Mouse (Mus musculus): ENCODE measurements at regions not wholly inside any gene's neighbourhood (a gene's known extent, or its start where the extent isn't known, plus 50 kb on each side); places are given as distances from the start of the nearest gene placed in this dataset.

DNA sequence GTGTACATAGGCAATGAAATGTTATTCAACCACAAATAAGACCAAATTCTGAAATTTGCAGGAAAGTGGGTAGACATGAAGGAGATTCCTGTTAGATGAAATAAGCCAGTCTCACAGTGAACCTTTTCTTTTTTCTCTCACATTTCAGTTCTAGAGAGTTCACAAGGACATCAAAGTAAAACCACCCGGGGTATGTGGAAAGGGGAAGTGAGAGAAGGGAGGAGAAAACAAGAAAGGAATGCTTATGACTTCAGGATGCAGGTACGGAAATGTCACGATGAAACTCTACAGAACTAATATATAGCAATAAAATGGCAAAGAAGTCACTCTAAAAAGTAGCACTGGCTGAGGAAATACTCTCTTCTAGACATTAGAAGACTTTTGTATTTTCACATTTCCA, 548.7 kb upstream of the Klf4 start:
- Histone ChIP-seq H3K4me3 (ENCODE audit: control insufficient read depth in 1 of 2, insufficient read depth in 1 of 2, low read depth in 1 of 2, low read length in 2 of 2) (no peak overlapping the region), H3K27me3 (ENCODE audit: control insufficient read depth, insufficient read depth, low read length) (no peaks in the 10 kb centered on the region), H3K9me3 (ENCODE audit: control insufficient read depth, low read length) (no peaks in the 10 kb centered on the region), H3K36me3 (ENCODE audit: control insufficient read depth, insufficient read depth, low read length) (no peaks in the 10 kb centered on the region), H3K4me2 (ENCODE audit: low read length) (no peak overlapping the region), H3K27ac (replicated peaks in 1 of 2; ENCODE audit: control insufficient read depth in 1 of 2, insufficient read depth in 1 of 2, low read depth in 2 of 2, low read length in 2 of 2) (no peak overlapping the region), H3K9ac (ENCODE audit: low read length) (no peak overlapping the region), H3K4me1 (ENCODE audit: control insufficient read depth in 2 of 2, insufficient read depth in 2 of 2, low read length in 2 of 2) (no peaks in the 10 kb centered on the region)
- ATAC-seq (ENCODE audit: insufficient number of reproducible peaks, insufficient read depth, low FRiP score, low read depth): no peak
- 80% methylated on average over 3 of the region's 3 CpGs for WGBS

DNA sequence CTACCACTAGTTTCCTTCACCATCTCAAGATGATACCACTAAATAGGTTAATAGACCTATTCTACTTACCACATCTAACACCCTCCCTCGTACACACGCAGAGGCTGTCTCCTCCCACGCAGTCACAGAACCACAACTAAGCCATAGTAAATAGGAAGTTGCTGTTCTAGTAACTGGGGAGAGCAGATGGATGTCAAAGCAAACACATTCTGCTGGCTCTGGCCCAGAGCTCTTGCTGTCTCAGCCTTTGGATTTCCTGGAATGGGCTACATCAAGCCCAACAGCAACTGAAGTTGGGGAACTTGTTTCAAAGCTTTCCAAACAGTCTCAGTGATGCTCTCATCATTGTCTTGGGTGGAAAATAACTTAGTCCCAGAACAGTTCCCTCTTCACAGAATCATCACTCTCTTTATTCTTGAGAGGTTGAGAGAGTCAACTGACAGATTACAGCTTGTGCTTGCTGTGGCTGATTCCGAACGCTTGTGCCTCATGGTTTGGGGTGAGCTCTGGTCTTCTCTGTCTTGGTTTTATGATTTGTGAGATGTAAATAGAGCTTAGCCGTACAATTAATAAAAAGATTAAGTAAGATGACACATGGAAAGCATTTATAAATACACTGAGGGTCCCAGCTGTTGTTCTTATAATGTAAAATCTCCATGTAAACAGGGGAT, 538.5 kb upstream of the Klf4 start:
- H3K4me1 ChIP-seq (ENCODE audit: control insufficient read depth in 2 of 2, insufficient read depth in 2 of 2, low read length in 2 of 2): no peaks in the 10 kb centered on the region
- no peaks in the 10 kb centered on the region for H3K27me3 ChIP-seq (ENCODE audit: control insufficient read depth, insufficient read depth, low read length)
- no peak overlapping the region for H3K27ac ChIP-seq (replicated peaks in 1 of 2; ENCODE audit: control insufficient read depth in 1 of 2, insufficient read depth in 1 of 2, low read depth in 2 of 2, low read length in 2 of 2)
- H3K36me3 ChIP-seq (ENCODE audit: control insufficient read depth, insufficient read depth, low read length): no peaks in the 10 kb centered on the region
- no peaks in the 10 kb centered on the region for H3K9me3 ChIP-seq (ENCODE audit: control insufficient read depth, low read length)
- H3K9ac ChIP-seq (ENCODE audit: low read length): no peak overlapping the region
- no peak overlapping the region for H3K4me3 ChIP-seq (ENCODE audit: control insufficient read depth in 1 of 2, insufficient read depth in 1 of 2, low read depth in 1 of 2, low read length in 2 of 2)
- WGBS: 58% methylated on average over 6 of the region's 6 CpGs
- no peak for ATAC-seq (ENCODE audit: insufficient number of reproducible peaks, insufficient read depth, low FRiP score, low read depth)
- H3K4me2 ChIP-seq (ENCODE audit: low read length): no peak overlapping the region

DNA sequence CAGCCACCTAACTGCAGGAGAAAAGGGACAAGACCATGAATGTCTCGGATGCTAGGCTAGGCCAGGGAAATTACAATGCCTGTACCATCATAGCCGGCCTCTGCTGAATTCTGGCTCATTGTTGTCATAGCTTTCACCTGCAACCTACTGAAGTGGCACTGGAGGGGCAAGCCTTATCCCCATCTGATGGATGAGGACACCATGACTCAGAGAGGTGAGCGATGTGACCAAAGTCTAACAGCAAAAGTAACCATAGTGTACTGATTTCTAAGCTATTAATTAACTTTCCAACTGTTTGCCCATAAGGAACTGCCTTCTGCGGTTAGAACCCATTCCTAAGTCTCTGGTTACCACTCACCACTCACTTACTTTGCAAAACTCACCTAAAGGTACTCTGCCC, 536.6 kb upstream of the Klf4 start:
- WGBS: 86% methylated on average over 4 of the region's 4 CpGs
- Histone ChIP-seq H3K4me2 (ENCODE audit: low read length) (no peak overlapping the region), H3K27me3 (ENCODE audit: control insufficient read depth, insufficient read depth, low read length) (no peaks in the 10 kb centered on the region), H3K27ac (replicated peaks in 1 of 2; ENCODE audit: control insufficient read depth in 1 of 2, insufficient read depth in 1 of 2, low read depth in 2 of 2, low read length in 2 of 2) (no peak overlapping the region), H3K9ac (ENCODE audit: low read length) (no peak overlapping the region), H3K9me3 (ENCODE audit: control insufficient read depth, low read length) (no peaks in the 10 kb centered on the region), H3K4me3 (ENCODE audit: control insufficient read depth in 1 of 2, insufficient read depth in 1 of 2, low read depth in 1 of 2, low read length in 2 of 2) (no peak overlapping the region), H3K4me1 (ENCODE audit: control insufficient read depth in 2 of 2, insufficient read depth in 2 of 2, low read length in 2 of 2) (no peaks in the 10 kb centered on the region), H3K36me3 (ENCODE audit: control insufficient read depth, insufficient read depth, low read length) (no peaks in the 10 kb centered on the region)
- no peak for ATAC-seq (ENCODE audit: insufficient number of reproducible peaks, insufficient read depth, low FRiP score, low read depth)

DNA sequence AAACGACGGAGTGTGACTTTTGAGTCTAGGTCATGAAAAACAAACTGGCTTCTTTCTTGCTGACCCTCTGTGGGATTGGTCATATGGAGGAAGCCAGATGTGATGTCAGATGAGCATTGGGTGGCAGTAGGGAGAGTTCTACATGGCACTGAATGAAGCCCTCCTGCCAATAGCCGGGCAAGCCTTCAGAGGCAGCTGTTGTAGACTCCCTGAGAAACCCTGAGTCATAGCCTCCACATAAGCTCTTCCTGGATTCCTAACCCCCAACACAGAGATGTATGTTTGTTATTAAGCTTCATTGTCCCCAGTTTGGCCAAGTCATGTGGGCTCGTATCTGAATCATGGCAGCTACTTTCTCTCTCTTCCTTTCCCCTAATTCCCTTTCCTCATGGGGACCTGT, 532.4 kb upstream of the Klf4 start:
- H3K9me3 ChIP-seq (ENCODE audit: control insufficient read depth, low read length): no peaks in the 10 kb centered on the region
- H3K4me3 ChIP-seq (ENCODE audit: control insufficient read depth in 1 of 2, insufficient read depth in 1 of 2, low read depth in 1 of 2, low read length in 2 of 2): no peak overlapping the region
- no peaks in the 10 kb centered on the region for H3K36me3 ChIP-seq (ENCODE audit: control insufficient read depth, insufficient read depth, low read length)
- no peak for ATAC-seq (ENCODE audit: insufficient number of reproducible peaks, insufficient read depth, low FRiP score, low read depth)
- H3K27ac ChIP-seq (replicated peaks in 1 of 2; ENCODE audit: control insufficient read depth in 1 of 2, insufficient read depth in 1 of 2, low read depth in 2 of 2, low read length in 2 of 2): no peak overlapping the region
- H3K4me1 ChIP-seq (ENCODE audit: control insufficient read depth in 2 of 2, insufficient read depth in 2 of 2, low read length in 2 of 2): no peaks in the 10 kb centered on the region
- WGBS: 81% methylated on average over 4 of the region's 4 CpGs
- H3K27me3 ChIP-seq (ENCODE audit: control insufficient read depth, insufficient read depth, low read length): no peaks in the 10 kb centered on the region
- H3K4me2 ChIP-seq (ENCODE audit: low read length): no peak overlapping the region
- no peak overlapping the region for H3K9ac ChIP-seq (ENCODE audit: low read length)

DNA sequence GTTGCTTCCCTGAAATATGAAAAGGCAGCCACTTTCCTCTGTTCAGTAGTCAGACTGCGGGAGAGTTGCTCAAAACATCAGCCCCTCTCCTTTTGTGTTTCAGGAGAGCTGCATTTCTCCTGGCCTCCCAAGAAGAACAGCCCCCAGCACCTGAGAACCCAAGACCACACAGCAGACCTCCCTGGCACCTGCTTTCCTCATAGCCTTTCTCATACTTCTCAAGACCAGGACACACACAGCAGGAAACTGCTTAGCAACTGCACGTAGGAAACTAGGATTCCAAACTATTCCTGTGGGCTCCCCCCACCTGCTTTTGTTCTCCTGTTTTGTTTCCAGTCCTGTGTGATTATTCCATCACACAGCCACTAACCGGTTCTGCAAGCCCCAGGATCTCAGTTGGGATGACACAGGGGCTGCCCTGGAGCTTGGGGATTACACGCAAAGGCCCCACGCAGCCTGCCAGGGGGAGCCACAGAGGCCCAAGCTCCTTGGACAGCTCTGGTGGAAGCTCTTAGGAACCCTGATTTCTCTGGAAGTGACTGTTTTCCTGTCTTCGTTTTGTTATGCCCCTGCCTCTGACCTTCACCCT, 519.6 kb upstream of the Klf4 start:
- Histone ChIP-seq H3K27ac (replicated peaks in 1 of 2; ENCODE audit: control insufficient read depth in 1 of 2, insufficient read depth in 1 of 2, low read depth in 2 of 2, low read length in 2 of 2) (no peak overlapping the region), H3K9ac (ENCODE audit: low read length) (no peak overlapping the region), H3K4me2 (ENCODE audit: low read length) (no peak overlapping the region), H3K4me3 (ENCODE audit: control insufficient read depth in 1 of 2, insufficient read depth in 1 of 2, low read depth in 1 of 2, low read length in 2 of 2) (no peak overlapping the region), H3K27me3 (ENCODE audit: control insufficient read depth, insufficient read depth, low read length) (no peaks in the 10 kb centered on the region), H3K36me3 (ENCODE audit: control insufficient read depth, insufficient read depth, low read length) (no peaks in the 10 kb centered on the region), H3K9me3 (ENCODE audit: control insufficient read depth, low read length) (no peaks in the 10 kb centered on the region), H3K4me1 (ENCODE audit: control insufficient read depth in 2 of 2, insufficient read depth in 2 of 2, low read length in 2 of 2) (peaks cover 0 to 4% of the 10 kb centered on the region in 2 experiments; a peak in 2 of 4 replicates)
- no peak for ATAC-seq (ENCODE audit: insufficient number of reproducible peaks, insufficient read depth, low FRiP score, low read depth)
- 45% methylated on average over 6 of the region's 6 CpGs for WGBS

DNA sequence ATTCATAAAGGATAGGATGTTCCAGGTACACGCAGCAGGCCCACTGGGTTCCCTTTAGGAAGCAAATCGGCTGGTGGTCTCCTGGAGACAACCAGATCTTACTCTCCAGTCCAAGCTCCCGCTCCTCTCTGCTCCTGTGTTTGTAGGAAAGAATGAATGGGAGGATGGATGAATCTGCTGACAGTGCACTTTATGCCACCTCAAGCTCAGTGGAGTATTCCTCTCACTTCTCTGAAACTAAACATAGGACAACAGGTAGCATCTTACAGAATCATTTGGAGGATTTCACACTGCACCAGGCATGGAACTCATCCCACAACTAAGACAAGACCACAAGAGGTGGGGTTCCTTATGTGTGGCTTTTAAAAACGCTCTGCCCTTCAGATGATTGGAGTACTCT, 507.1 kb upstream of the Klf4 start:
- Histone ChIP-seq H3K4me2 (ENCODE audit: low read length) (no peak overlapping the region), H3K4me3 (ENCODE audit: control insufficient read depth in 1 of 2, insufficient read depth in 1 of 2, low read depth in 1 of 2, low read length in 2 of 2) (no peak overlapping the region), H3K27ac (replicated peaks in 1 of 2; ENCODE audit: control insufficient read depth in 1 of 2, insufficient read depth in 1 of 2, low read depth in 2 of 2, low read length in 2 of 2) (no peak overlapping the region), H3K36me3 (ENCODE audit: control insufficient read depth, insufficient read depth, low read length) (no peaks in the 10 kb centered on the region), H3K4me1 (ENCODE audit: control insufficient read depth in 2 of 2, insufficient read depth in 2 of 2, low read length in 2 of 2) (no peaks in the 10 kb centered on the region), H3K9me3 (ENCODE audit: control insufficient read depth, low read length) (no peaks in the 10 kb centered on the region), H3K27me3 (ENCODE audit: control insufficient read depth, insufficient read depth, low read length) (no peaks in the 10 kb centered on the region), H3K9ac (ENCODE audit: low read length) (no peak overlapping the region)
- 86% methylated on average over 4 of the region's 4 CpGs for WGBS
- no peak for ATAC-seq (ENCODE audit: insufficient number of reproducible peaks, insufficient read depth, low FRiP score, low read depth)

DNA sequence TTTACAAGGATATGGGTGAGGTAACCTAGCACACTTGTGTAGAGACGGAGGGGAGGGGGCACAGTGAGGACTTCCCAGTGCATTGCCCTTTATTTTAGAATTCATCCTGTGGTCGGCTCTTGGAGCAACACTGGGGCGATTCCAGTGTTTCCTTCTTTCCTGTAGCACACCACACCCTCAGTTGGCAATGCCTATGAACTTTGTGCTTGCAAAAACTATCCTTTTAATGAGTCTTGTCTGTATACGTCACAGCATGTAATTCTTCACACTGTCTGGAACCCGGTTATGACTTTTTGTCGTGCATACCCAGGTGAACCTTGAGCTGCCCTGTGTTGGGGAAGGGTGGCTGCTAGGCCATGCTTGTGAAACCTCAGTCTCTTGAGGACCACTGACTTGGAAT, 504.1 kb upstream of the Klf4 start:
- H3K36me3 ChIP-seq (ENCODE audit: control insufficient read depth, insufficient read depth, low read length): no peaks in the 10 kb centered on the region
- H3K27me3 ChIP-seq (ENCODE audit: control insufficient read depth, insufficient read depth, low read length): no peaks in the 10 kb centered on the region
- no peak overlapping the region for H3K4me3 ChIP-seq (ENCODE audit: control insufficient read depth in 1 of 2, insufficient read depth in 1 of 2, low read depth in 1 of 2, low read length in 2 of 2)
- H3K27ac ChIP-seq (replicated peaks in 1 of 2; ENCODE audit: control insufficient read depth in 1 of 2, insufficient read depth in 1 of 2, low read depth in 2 of 2, low read length in 2 of 2): no peak overlapping the region
- H3K9ac ChIP-seq (ENCODE audit: low read length): no peak overlapping the region
- H3K9me3 ChIP-seq (ENCODE audit: control insufficient read depth, low read length): no peaks in the 10 kb centered on the region
- no peak overlapping the region for H3K4me2 ChIP-seq (ENCODE audit: low read length)
- no peak for ATAC-seq (ENCODE audit: insufficient number of reproducible peaks, insufficient read depth, low FRiP score, low read depth)
- no peaks in the 10 kb centered on the region for H3K4me1 ChIP-seq (ENCODE audit: control insufficient read depth in 2 of 2, insufficient read depth in 2 of 2, low read length in 2 of 2)
- WGBS: 86% methylated on average over 6 of the region's 6 CpGs

DNA sequence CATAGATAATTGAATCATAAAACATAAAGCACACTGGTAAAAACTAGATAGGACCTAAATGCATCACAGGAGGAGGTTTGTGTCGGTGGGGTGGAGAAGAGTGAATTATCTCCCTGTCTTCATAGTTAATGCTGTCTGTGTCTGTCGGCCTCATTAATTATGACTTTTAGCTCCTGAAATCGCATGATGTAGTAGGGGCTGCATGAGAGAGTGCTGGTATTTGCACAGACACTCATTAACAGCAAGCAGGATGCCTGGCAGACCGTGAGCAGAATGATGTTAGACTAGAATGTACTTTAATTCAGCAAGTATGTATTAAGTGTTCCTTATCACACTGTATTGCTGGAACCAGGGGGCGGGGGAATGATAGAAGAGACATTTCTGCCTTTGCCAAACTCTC, 503.3 kb upstream of the Klf4 start:
- H3K9ac ChIP-seq (ENCODE audit: low read length): no peak overlapping the region
- H3K4me1 ChIP-seq (ENCODE audit: control insufficient read depth in 2 of 2, insufficient read depth in 2 of 2, low read length in 2 of 2): no peaks in the 10 kb centered on the region
- no peaks in the 10 kb centered on the region for H3K36me3 ChIP-seq (ENCODE audit: control insufficient read depth, insufficient read depth, low read length)
- no peak overlapping the region for H3K4me2 ChIP-seq (ENCODE audit: low read length)
- no peaks in the 10 kb centered on the region for H3K9me3 ChIP-seq (ENCODE audit: control insufficient read depth, low read length)
- H3K27me3 ChIP-seq (ENCODE audit: control insufficient read depth, insufficient read depth, low read length): no peaks in the 10 kb centered on the region
- 69% methylated on average over 5 of the region's 5 CpGs for WGBS
- no peak overlapping the region for H3K27ac ChIP-seq (replicated peaks in 1 of 2; ENCODE audit: control insufficient read depth in 1 of 2, insufficient read depth in 1 of 2, low read depth in 2 of 2, low read length in 2 of 2)
- no peak for ATAC-seq (ENCODE audit: insufficient number of reproducible peaks, insufficient read depth, low FRiP score, low read depth)
- no peak overlapping the region for H3K4me3 ChIP-seq (ENCODE audit: control insufficient read depth in 1 of 2, insufficient read depth in 1 of 2, low read depth in 1 of 2, low read length in 2 of 2)
